Mouse (Mus musculus) 3134 (cell line): ENCODE results near the gene Syt11.
"Not testable (repeated sequence)": the region's sequence is repeated elsewhere in the genome, so short reads cannot be mapped to it uniquely, and the experiment has no call there.

ENCODE experiments used
- DNase-seq: peaks from one replicate; pipeline ENCODE4 v3.0.0-alpha.2; 2011; ENCODE audit warnings: low spot score; ENCODE audit not compliant: insufficient read length; ENCODE audit errors: extremely low read depth

Syt11 gene

DNA sequence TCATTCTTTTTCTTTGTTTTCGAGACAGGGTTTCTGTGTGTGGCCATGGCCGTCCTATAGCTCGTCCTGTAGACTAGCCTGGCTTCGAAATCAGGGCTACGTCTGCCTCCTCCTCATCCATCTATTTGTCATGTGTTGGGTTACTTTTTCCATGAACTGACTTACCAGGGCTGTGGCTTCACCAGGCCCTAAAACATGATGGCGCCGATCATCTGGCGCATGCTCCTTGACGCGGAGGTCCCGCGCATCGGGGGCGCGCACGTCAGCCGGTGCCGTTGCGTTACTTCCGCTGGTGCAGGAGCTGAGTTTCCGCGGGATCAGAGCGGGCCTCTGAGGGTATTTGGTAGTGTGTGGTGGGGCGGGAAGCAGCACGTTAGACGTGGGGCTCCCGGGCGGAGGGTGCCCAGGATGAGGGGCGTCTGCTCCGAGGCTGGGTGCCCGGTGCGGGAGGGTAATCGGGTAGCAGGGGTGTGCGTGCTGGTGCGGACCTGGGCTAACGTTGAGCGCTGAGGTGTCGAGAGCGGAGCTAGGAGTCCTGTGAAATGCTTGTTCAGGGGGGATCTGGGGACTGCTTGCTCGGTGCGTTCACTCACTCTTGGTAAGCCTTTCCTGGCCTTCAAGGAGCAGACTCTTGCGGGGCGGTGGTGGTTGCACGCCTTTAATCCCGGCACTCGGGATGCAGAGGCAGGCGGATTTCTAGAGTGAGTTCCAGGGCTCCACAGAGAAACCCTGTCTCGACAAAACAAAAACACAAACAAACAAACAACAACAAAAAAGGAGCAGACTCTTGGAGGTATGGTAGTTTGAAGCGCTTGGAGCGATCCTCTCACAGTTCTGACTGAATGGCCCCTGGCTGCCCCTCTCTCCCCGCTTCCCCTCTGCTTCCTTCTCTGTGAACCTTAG is at the start of gene Syt11:
Gene Syt11, minus strand, starts transcription at position 226 of the 903 bp plus-strand sequence.
- peak; percentile 60 for DNase-seq

DNA sequence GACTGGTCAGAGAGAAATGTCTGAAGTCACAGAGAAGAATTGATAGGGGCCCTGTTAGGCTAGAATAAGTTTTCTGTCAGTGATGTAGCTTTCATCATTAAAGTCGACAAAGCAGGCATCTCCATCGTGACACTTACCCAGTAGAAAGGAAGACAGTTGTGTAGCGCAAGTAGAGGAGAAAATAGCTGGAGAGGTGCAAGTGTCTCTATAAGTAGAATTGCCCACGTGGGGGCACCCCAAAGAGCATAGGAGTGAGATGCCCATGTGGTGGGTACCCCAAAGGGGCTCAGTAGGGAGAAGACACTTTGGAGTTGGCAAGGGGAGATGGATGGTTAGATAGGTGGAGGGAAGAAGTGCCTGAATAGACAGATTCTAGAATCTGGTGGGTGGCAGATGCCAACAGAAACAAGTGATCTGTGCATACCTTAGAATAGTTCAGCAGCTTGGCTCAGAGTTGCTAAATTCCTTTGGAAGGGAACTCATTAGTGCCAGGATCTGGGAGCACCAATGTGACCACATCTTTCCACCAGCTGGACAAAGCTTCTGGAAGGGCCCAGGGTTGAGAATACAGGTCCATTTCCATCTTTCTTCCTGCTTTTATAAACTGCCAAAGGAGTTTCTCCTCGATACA is 29.1 kb upstream of the Syt11 start:
- no peak for DNase-seq

DNA sequence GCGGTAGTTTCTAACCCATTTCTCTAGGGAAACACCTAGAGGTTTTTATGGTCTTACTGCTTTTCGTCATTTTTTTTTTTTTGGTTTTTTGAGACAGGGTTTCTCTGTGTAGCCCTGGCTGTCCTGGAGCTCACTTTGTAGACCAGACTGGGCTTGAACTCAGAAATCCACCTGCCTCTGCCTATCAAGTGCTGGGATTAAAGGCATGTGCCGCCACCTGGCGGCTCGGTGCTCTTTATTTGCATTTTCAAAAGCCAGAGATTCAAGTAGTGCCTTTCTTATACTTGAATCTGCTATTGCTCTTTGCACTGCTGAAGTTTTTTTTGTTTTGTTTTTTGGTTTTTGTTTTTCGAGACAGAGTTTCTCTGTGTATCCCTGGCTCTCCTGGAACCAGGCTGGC is 22.5 kb upstream of the Syt11 start:
- not testable (repeated sequence) for DNase-seq

DNA sequence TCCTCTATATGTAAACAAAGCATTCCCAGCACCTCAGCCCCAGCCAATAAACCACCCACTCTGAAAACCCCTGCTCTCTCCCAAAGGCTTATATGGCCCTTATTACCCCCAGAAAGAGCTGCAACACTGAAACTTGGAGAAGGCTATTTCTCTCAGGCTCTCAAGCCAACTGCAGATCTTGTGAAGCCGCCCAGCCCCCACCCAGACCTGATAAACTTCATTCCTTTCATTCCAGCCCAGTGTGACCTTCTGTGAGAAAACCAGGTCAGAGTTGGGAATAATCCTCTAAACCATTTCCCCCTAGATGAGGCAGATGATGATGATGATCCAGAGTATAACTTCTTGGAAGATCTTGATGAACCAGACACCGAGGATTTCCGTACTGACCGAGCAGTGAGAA is 13.1 kb upstream of the Syt11 start:
- DNase-seq = not testable (repeated sequence)

DNA sequence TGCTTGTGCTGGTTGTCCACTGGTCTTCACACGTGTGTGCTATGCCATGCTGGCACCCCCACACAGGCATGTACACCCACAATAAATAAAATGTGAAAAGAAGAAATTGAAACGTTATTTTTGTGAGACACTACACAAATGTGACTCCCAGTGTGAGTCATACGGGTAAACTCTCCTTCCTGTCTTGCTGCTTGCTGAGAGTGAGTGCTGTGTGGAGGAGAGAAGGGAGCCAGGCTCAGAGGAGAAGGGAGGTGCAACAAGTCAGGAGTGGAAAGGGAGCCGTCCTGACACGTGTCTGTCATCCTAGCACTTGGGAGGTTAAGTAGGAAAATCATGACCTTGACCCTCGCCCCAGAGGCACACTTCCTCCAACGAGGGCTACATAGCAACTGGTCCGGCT is 11.8 kb upstream of the Syt11 start:
- DNase-seq = not testable (repeated sequence)

DNA sequence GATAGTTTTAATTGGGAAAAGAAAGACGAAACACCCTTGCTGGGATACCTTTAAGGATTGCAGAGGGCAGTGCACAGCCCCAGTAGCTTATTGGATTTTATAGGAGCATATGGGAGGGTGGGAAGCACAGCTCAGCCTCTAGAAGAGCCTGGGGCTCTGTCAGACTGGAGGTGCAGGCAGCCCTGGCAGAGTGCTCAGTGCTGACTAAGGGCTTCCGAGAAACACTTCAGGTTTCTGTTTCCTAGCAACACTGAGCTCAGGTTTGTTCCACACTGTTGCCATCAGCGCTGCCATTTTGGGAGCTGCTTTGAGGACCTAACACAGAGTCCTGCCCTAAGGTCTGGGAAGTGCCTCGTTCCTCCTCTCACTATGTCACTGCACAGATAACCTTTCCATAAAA is 11.4 kb upstream of the Syt11 start:
- DNase-seq = not testable (repeated sequence)

DNA sequence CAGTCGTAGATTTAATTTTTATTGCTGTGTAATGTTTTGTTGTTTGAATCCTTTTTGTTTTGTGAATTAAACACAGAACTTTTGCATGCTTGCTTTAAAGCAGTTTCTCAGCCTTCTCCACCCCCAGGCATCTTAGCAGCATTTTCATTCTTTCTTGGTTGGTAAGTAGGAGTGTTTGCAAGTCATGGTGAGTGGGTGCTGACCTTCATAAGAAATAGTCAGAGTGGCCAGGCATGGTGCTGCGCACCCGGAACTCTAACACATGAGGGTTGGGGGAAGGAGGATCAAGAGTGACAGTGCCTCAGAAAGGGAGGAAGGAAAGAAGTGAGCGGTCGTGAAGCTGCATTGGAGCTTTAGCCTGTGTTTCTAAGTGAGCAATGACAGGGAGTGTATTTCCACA is 9.9 kb upstream of the Syt11 start:
- DNase-seq = no peak

DNA sequence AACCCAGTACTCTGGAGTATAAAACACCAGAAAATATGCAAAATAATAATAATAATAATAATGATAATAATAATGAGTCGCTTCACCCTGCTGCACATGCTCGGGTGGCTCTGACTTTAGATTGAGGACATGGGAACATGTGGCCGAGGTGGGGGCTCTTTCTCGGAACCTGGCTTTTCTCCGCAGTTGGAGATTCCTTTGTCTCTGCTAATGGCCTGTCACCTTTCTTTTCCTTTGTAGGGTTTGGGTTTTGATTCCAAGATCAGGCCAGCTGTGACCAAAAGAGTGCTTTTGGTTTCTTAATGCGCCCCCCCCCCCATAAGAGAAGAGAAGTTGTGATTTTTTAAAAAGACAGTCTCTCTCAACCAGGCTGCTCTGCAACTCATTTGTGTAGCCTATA is 1.8 kb downstream of the Syt11 start:
- DNase-seq = not testable (repeated sequence)

DNA sequence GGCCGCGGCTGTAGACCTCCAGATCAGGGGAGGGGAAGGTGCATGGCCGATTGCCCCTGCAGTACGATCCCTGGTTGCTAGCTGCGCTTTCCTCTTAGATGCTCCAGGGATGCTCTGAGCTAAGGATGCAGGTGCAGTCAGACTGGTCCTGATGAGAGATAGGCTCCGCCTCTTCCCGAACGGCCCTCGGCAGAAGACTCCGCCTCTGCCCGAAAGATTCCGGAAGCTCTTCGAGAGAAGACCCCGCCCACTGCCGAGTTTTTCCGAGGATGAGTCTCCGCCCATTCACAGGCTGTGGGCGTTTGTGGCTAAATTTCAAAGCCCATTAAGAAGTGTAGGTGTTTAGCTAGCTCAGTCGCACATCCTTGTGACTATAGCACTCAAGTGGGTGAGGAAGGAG is 2.6 kb downstream of the Syt11 start:
- DNase-seq = not testable (repeated sequence)

DNA sequence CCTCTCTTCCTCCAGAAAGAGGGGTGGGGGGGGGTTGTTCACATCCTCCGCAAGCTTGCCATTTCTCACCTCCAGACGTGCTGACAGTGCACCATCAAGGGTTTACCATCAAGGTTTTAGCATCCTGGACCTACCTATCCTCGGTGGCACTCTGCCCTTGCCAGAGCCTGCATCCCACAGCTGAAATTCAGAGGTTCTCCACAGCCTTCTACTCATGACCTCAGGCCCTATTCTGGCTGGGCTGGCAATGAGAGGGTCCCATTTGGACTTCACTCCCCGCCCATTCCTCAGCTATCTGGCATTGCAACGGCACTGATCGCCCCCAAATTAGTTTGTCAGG is 3.1 kb downstream of the Syt11 start:
- not testable (repeated sequence) for DNase-seq

DNA sequence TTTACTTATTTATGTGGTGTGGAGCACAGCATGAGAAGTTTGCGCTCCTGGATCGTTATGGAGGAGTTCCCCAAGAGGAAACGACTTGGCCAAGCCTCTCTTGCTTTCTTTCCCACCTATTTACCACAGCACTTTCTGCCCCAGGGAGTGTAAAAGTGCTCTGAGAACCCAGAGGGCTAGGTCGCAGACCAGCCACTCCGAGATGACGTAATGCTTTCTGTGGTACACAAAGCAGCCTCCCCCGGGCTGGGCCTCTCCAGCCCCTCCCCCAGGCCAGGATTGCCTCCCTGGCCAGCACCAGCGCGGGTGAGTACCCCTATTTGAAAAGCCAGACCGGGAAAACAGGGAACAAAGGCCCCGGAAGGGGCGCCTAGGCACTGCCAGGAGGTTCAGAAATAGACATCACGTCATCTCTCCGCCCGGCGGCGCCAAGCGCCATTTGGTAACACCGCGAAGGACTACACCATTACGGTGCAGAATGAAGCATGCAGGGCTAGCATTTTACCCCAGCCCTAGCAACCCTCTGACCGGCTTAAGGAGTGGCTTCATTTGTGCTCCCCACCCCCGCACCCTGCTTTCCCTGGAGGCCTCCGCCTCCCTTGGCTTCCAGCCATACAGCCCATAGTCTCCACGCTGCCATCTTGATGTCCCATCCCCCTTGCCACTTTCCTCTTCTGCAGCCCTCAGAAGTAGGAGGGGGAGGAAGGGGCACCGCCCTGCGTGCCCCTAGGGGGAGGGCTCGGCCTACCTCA is 3.6 kb downstream of the Syt11 start:
- DNase-seq = not testable (repeated sequence)

DNA sequence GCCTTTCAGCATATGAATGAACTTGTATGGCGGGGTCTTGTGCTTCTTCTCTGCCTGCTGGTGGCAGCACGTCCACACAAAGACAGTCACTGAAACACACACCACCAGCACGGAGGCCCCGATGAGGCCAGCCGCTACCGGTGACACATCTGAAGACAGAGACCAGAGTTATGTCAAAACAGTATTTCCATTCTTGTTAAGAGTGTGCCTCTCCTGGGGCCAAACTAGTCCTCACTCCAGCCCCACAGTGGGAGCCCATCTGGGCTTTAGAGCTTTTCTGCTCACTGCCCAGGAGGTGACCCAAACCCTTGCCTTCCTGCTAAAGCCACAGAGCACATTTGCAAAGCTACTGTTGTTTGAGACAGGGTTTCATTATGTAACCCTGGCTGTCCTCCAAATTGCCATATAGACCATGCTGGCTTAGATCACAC is 12.5 kb downstream of the Syt11 start:
- DNase-seq = no peak

DNA sequence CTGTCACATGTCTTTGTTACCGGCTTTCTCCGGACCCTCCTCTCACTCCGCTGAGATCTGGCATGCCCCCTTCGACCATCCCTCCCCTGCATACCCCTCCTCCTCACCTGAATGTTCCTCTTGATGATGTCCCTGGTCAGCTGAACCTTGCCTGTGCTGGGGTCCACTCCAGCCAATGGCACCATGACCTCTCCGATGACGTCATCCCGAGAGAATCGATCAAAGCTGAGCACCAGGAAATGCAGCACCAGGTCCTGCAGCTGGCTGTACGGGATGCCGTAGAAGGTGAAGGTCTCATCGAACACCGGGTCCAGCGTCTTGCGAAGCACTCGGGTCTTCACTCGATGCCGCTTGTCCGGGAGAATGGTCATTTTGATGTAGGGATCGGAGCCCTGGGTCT is 13.3 kb downstream of the Syt11 start:
- no peak for DNase-seq

DNA sequence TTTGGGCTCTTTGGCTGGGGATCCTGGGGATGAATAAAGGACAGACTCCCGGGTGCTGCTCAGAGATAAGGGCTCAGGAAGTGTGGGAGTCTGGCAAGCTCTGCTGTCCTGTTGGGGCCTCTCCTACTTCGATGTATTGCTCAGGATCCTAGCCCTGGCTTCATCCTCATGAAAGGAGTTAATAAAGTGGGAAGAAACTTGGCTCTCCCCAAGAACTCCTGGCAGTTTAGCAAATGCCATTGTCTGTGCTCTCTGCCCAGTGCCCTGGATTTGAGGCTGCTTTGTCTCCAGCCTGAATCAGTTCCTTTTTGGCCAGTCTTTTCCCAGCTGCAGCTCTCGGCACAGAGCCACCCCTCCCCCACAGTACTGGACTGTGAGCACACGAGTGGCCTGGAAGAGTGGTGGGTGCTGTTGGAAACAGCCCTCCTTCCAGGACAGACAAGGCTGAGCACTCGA is 16.9 kb downstream of the Syt11 start:
- no peak for DNase-seq

DNA sequence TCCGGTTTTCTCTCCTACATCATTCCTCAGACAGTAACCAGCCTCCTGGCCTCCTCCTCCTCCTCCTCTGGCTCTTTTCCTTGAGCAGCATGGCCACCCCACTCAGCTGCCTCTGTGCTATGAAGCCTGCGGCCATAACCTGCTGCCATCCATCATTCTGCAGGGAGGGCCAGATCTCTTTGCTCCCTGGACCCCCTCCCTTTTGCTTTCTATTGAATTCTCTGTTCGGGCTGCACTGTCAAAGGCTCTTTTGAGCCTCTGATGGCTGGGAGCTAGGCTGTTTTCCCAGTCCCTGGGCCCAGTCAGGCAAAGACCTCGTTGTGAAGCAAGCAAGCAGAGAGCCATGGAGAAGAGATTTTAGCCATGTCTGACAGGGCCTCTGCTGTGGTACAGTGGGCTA is 18.7 kb downstream of the Syt11 start:
- no peak for DNase-seq

DNA sequence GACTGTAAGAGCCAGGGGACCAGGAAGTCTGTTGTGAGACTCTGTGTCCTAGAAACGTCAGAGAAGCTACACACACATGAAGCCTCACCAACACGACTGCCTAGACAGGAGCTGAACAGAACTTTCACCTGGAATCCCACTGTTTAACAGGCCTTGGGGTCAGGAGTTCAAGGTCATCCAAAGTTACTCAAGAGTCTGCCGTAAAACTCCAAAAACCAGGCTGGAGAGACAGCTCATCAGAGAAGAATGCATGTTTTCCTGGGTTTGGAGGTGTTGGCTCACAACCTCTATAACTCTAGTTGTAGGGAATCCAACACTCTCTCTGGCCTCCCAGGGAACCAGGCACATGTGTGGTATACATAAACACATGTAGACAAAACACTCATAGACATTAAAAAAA is 19.4 kb downstream of the Syt11 start:
- peak; percentile 29 for DNase-seq

DNA sequence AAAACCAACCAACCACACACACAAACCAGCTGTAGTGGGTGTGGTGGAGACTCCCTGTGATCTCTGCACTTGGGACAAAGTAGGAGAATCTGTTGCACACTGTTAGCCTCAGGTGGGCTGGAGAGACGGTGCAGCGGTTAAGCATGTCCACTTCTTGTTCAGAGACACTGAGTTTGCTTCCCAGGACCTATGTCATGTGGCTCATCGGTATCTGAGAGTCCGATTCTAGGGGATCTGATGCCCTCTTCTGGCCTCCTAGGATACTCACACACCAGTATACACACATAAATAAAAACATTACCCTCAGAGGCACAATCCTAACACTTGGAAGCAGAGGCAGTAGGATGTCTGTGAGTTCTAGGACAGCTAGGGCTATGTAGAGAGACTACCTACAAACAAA is 20.7 kb downstream of the Syt11 start:
- peak; percentile 43 for DNase-seq

DNA sequence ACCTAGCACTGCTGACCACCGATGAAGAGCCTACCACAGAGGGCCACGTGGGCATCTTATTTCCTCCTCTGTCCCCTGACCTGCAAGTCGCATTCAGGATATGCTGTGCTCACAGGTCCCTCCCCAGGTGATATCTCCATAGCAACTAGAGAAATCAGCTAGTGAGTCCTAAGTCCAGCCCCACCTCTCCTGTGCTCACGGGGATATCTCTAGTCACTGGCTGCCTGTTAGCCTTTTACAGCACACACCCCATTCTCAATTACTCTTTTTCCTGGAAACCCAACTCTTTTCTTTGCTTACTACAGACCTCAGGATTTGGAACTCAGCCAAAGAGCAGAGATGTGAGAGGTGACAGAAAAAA is 28.1 kb downstream of the Syt11 start:
- DNase-seq = no peak

DNA sequence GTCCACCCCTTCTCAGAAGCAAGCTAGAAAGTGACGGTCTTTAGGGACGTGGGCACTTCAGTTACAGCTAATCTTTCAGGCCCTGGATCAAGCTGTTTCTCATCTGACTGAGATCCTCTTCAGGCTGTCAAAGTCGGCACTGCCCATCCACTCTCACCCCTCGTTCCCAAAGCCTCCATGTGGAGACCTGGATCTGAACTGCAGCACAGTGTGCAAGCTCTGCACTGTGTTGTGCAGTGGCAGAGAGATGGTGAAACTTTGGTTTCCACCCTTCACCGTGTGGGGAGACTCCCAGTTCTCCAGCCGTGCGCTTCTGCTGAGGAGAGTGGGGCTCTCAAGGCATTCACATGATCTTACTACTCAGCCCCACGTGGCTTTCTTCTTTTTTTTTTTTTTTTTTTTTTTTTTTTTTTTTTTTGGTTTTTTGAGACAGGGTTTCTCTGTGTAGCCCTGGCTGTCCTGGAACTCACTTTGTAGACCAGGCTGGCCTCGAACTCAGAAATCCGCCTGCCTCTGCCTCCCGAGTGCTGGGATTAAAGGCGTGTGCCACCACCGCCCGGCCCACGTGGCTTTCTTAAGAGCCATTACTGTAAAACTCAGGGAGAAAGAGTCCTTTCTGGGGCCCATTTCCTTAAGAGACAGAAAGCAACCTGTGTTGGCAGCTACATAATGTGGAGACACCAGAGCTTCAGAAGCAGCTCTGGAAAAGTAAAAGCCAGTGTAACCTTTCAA is 28.7 kb downstream of the Syt11 start:
- DNase-seq = no peak

DNA sequence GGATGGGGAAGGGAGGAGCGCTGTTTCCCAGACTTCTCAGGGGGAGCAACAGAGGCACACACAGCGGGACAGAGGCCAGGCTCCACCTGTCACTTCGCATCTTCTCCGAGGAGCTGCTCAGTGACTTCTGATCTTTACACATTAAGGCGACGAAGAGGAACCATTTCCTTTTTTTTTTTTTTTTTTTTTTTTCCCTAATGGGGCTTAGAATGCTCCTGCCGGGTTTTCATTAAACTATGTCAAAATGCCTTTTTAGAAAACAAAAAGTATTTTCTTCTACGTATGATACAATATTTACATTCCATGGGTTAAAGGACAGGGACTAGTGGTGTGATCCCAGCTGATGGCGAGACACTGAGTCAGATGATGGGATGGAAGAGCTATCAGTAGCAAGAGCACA is 29.4 kb downstream of the Syt11 start:
- no peak for DNase-seq

DNA sequence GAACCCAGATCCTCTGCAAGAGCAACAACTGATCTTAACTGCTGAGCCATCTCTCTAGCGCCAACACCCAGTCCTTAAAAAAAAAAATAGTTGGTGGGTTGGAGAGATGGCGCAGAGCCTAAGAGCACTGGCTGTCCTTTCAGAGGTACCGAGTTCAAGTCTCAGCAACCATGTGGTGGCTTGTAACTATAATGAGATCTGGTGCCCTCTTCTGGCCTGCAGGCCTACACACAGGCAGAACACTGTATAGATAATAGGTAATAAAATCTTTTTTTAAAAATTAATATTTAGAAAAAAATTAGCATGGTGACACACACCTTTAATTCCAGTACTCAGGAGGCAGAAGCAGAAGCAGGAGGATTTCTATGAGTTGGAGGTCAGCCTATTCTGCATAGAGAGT is 34.8 kb downstream of the Syt11 start:
- no peak for DNase-seq
